Mouse (Mus musculus) embryonic facial prominence, embryonic 13.5 days (tissue): ENCODE data around the gene Apoc3. TPM values are rescaled to one million over a fixed set of nuclear protein-coding genes. Genes with fewer than 3 reads are reported as not detected.

Source experiments
- ATAC-seq: fragments of 200-750 bp; cut with Nextera tagmentation; 2 replicates; pipeline ENCODE4 v1.8.0; 2017; ENCODE audit warnings: low read depth; ENCODE audit not compliant: insufficient number of reproducible peaks, insufficient read depth, low FRiP score, low TSS enrichment
- H3K27ac ChIP-seq: fragments of 300-500 bp; sonication (generic); 2 replicates; pipeline ENCODE4 v1.5.1; 2015; ENCODE audit warnings: moderate library complexity, mild to moderate bottlenecking, inconsistent platforms
- H3K27me3 ChIP-seq: fragments of 300-500 bp; sonication (generic); 2 replicates; pipeline ENCODE4 v1.6.1; 2015; ENCODE audit warnings: mild to moderate bottlenecking, inconsistent platforms
- H3K36me3 ChIP-seq: fragments of 300-500 bp; sonication (generic); 2 replicates; pipeline ENCODE4 v1.6.1; 2015; ENCODE audit warnings: mild to moderate bottlenecking, inconsistent platforms
- H3K4me1 ChIP-seq: fragments of 300-500 bp; sonication (generic); 2 replicates; pipeline ENCODE4 v1.6.1; 2015; ENCODE audit warnings: inconsistent platforms
- H3K4me2 ChIP-seq: fragments of 300-500 bp; sonication (generic); 2 replicates; pipeline ENCODE4 v1.6.1; 2015; ENCODE audit warnings: moderate library complexity, mild to moderate bottlenecking, inconsistent platforms
- H3K4me3 ChIP-seq: fragments of 300-500 bp; sonication (generic); 2 replicates; pipeline ENCODE4 v1.5.1; 2015; ENCODE audit warnings: mild to moderate bottlenecking, inconsistent platforms
- H3K9ac ChIP-seq: fragments of 300-500 bp; sonication (generic); 2 replicates; pipeline ENCODE4 v1.6.1; 2015; ENCODE audit warnings: mild to moderate bottlenecking, inconsistent platforms
- H3K9me3 ChIP-seq: fragments of 300-500 bp; sonication (generic); 2 replicates; pipeline ENCODE4 v1.6.1; 2016; ENCODE audit warnings: inconsistent platforms
- WGBS: fragments of 180-500 bp; shearing (Covaris S2); methylation state at CpG from one replicate; pipeline ENCODE4 v1.1.7; 2015; ENCODE audit warnings: mixed read lengths; 5-methylcytosine and 5-hydroxymethylcytosine counted together
- polyA plus RNA-seq: library from polyadenylated mRNA; unstranded; fragments of >200 nt; fragmentation: Nextera tagmentation; extraction: Ambion mirVana; gene quantifications from 2 replicates; pipeline ENCODE4 v1.2.1, GENCODE M21; 2015

Gene Apoc3
- polyA plus RNA-seq, 1 experiment from 2014 or later, result not detected

- 36% methylated on average over 8 of the region's 8 CpGs for WGBS
- no peak for ATAC-seq
- peak overlapping the region; percentile 66 for H3K27ac ChIP-seq
These were observed 44.2 kb downstream of the Apoc3 start for GRCm38 (mm10) chr9:46191234-46191633.

DNA sequence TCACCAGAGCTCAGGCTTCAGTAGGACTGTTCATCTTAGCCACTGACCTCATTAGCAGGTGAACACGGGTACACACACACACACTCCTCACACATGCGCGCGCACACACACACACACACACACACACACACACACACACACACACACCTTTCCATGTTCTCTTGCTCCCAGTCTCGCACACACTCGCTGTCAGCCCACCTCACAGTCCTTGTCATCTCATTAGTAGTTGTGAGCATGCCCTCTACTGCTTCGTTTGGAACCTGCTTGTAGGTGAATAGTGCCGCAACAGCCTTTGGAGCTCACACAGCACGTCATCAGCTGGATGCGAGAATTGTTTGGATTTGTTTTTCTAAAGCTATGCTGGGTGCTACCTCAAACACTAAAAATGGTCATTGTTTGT, 46.1 kb downstream of the Apoc3 start:
- peaks cover 9% of the 10 kb centered on the region for H3K36me3 ChIP-seq
- WGBS, result 85% methylated on average over 10 of the region's 10 CpGs
- no peaks in the 10 kb centered on the region for H3K27me3 ChIP-seq
- H3K4me1 ChIP-seq, result peaks cover 13% of the 10 kb centered on the region
- no peak for ATAC-seq
- H3K4me2 ChIP-seq, result no peak overlapping the region
- H3K9ac ChIP-seq, result peak overlapping the region; percentile 36; the same call in 1 of the 2 replicates
- H3K4me3 ChIP-seq, result no peak overlapping the region
- no peaks in the 10 kb centered on the region for H3K9me3 ChIP-seq
- H3K27ac ChIP-seq, result no peak overlapping the region

More at GRCm38 (mm10) chr9:46191234-46191633, 44.2 kb downstream of the Apoc3 start:
- Histone ChIP-seq H3K4me1 (peaks cover 13% of the 10 kb centered on the region), H3K4me2 (no peak overlapping the region), H3K9me3 (no peaks in the 10 kb centered on the region), H3K27me3 (no peaks in the 10 kb centered on the region), H3K36me3 (peaks cover 27% of the 10 kb centered on the region), H3K9ac (0 out of 2 replicates have a peak overlapping the region, but pooled peaks have one; percentile 32), H3K4me3 (no peak overlapping the region)

GRCm38 (mm10) chr9:46188956-46189355, 46.5 kb downstream of the Apoc3 start:
- Histone ChIP-seq H3K4me2 (no peak overlapping the region), H3K9me3 (no peaks in the 10 kb centered on the region), H3K27ac (no peak overlapping the region), H3K27me3 (no peaks in the 10 kb centered on the region), H3K36me3 (peaks cover 6% of the 10 kb centered on the region; the same call in 1 of the 2 replicates), H3K4me1 (peaks cover 13% of the 10 kb centered on the region), H3K4me3 (no peak overlapping the region), H3K9ac (peak overlapping the region; percentile 36; the same call in 1 of the 2 replicates)
- no peak for ATAC-seq
- 40% methylated on average over 5 of the region's 5 CpGs for WGBS

DNA sequence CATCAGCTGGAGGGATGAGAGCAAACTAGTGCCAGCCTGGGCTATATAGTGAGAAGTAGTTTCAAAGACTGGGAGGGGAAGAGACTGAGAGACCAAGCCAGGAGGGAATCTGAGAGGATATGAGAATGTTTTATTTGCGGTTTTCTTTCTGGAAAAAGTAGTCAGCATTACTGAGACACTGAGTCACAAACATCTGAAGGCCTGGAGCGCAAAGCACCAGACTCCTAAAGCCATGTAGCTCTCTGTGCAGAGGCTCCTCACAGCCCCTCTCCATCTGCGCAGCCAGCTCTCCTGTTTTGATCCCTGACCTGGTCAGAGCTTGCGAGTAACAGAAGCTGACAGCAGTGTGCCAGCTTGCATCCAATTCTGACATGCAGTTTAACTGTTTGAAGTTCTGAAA, 47.1 kb downstream of the Apoc3 start:
- ATAC-seq, result no peak
- no peaks in the 10 kb centered on the region for H3K9me3 ChIP-seq
- no peak overlapping the region for H3K4me2 ChIP-seq
- H3K27ac ChIP-seq, result no peak overlapping the region
- H3K9ac ChIP-seq, result no peak overlapping the region
- WGBS, result 72% methylated on average over 4 of the region's 4 CpGs
- no peak overlapping the region for H3K4me3 ChIP-seq
- no peaks in the 10 kb centered on the region for H3K27me3 ChIP-seq
- peaks cover 6% of the 10 kb centered on the region; the same call in 1 of the 2 replicates for H3K36me3 ChIP-seq
- peaks cover 13% of the 10 kb centered on the region for H3K4me1 ChIP-seq

GRCm38 (mm10) chr9:46186387-46186786, 49.0 kb downstream of the Apoc3 start:
- WGBS, result 83% methylated on average over 1 of the region's 1 CpGs

DNA sequence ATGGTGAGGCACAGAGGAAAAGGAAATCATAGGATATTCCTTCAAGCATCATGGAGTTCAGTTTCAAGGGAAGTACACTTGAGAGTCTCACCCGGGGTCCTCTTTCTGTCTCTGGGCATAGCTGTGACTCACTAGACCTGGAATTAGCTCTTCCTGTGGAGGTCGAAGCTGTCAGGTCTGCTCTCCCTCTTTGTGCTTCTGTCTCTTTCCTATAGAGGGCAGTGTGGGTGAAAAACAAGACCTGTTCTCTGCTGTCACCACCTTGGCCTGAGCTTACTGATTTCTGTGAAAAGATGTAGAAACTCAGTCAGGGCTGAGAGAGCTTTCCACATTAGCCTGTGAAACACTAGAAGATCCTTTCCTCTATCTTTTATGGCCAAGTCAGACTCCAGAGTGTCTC, 50.2 kb downstream of the Apoc3 start:
- Histone ChIP-seq H3K9ac (no peak overlapping the region), H3K27ac (no peak overlapping the region), H3K4me3 (no peak overlapping the region), H3K36me3 (peaks cover 6% of the 10 kb centered on the region; the same call in 1 of the 2 replicates), H3K9me3 (no peaks in the 10 kb centered on the region), H3K4me2 (no peak overlapping the region), H3K27me3 (no peaks in the 10 kb centered on the region), H3K4me1 (peaks cover 5% of the 10 kb centered on the region)
- WGBS, result 42% methylated on average over 2 of the region's 2 CpGs
- ATAC-seq, result no peak

More at GRCm38 (mm10) chr9:46186387-46186786, 49.0 kb downstream of the Apoc3 start:
- H3K4me2 ChIP-seq, result no peak overlapping the region
- ATAC-seq, result no peak
- H3K9me3 ChIP-seq, result no peaks in the 10 kb centered on the region
- no peak overlapping the region for H3K9ac ChIP-seq
- H3K36me3 ChIP-seq, result peaks cover 6% of the 10 kb centered on the region; the same call in 1 of the 2 replicates
- no peak overlapping the region for H3K27ac ChIP-seq
- no peak overlapping the region for H3K4me3 ChIP-seq
- H3K27me3 ChIP-seq, result no peaks in the 10 kb centered on the region
- peaks cover 13% of the 10 kb centered on the region for H3K4me1 ChIP-seq

GRCm38 (mm10) chr9:46184542-46184941, 50.9 kb downstream of the Apoc3 start:
- H3K4me2 ChIP-seq, result no peak overlapping the region
- peaks cover 5% of the 10 kb centered on the region for H3K4me1 ChIP-seq
- WGBS, result 68% methylated on average over 5 of the region's 5 CpGs
- peaks cover 6% of the 10 kb centered on the region; the same call in 1 of the 2 replicates for H3K36me3 ChIP-seq
- H3K27me3 ChIP-seq, result no peaks in the 10 kb centered on the region
- 0 out of 2 replicates have a peak overlapping the region, but pooled peaks have one; percentile 16 for H3K27ac ChIP-seq
- no peaks in the 10 kb centered on the region for H3K9me3 ChIP-seq
- no peak for ATAC-seq
- no peak overlapping the region for H3K9ac ChIP-seq
- no peak overlapping the region for H3K4me3 ChIP-seq

Other genes starting within 250 kb of the Apoc3 start
- gene Pafah1b2, start 222.9 kb downstream of the Apoc3 start, polyA plus RNA-seq, result 180 and 206 TPM in 2 replicates
- gene Sik3, start 222.8 kb downstream of the Apoc3 start, polyA plus RNA-seq, result 7.4 and 9.3 TPM in 2 replicates
- 1.3 and 69.1 TPM in 2 replicates for gene Apoa1, start 7.1 kb downstream of the Apoc3 start, polyA plus RNA-seq
- 0.47 TPM in 1 of 2 replicates, not detected in the other for gene Apoa4, start 5.1 kb upstream of the Apoc3 start, polyA plus RNA-seq
- not detected in 2 replicates for gene Apoa5, start 33.0 kb upstream of the Apoc3 start, polyA plus RNA-seq
- 51.9 and 53.6 TPM in 2 replicates for gene Zpr1, start 37.4 kb upstream of the Apoc3 start, polyA plus RNA-seq
- 28.7 and 34.3 TPM in 2 replicates for gene Bud13, start 47.4 kb upstream of the Apoc3 start, polyA plus RNA-seq
- gene 4931429L15Rik, start 84.3 kb upstream of the Apoc3 start, polyA plus RNA-seq, result not detected in 2 replicates